Mouse (Mus musculus): ENCODE measurements around the gene Gm13101.
"Not testable (repeated sequence)": the region's sequence is repeated elsewhere in the genome, so short reads cannot be mapped to it uniquely, and the experiment has no call there.

Gene Gm13101

DNA sequence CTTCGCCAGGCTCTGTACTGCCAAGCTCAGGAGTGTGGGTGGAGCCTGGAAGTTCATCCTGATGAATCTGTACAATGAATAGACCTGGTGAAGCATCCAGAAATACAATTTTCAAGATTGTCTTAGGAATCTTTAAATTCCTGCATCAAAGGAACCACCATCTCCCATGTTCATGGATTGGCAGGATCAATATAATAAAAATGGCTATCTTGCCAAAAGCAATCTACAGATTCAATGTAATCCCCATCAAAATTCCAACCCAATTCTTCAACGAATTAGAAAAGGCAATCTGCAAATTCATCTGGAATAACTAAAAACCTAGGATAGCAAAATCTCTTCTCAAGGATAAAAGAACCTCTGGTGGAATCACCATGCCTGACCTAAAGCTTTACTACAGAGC, at the start of gene Gm13101:
Gm13101 (minus strand) TSS at position 101 of the 400 bp plus-strand sequence.
- not testable (repeated sequence) for DNase-seq

DNA sequence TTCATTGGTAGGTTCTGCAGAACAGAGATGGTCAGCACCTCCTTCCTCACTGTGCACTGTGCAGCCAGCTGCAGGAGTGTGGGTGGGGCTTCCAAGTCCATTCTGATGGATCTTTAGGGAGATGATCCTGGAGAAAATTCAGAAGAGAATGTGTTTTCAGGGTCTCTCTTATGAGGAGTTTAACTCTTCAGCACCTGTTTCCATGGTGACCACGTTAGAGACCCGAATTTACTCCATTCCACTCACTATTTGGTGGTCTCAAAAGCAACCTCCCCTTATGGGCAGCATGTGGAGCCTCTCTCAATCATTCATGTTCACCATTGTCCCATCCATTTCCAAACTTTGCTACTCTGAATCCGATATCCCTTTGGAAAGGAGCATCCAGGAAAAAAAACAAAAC, 27.5 kb upstream of the Gm13101 start, which contains the start of gene Pramef17:
Pramef17 (minus strand) TSS at position 101 of the 400 bp plus-strand sequence.
- not testable (repeated sequence) for DNase-seq

DNA sequence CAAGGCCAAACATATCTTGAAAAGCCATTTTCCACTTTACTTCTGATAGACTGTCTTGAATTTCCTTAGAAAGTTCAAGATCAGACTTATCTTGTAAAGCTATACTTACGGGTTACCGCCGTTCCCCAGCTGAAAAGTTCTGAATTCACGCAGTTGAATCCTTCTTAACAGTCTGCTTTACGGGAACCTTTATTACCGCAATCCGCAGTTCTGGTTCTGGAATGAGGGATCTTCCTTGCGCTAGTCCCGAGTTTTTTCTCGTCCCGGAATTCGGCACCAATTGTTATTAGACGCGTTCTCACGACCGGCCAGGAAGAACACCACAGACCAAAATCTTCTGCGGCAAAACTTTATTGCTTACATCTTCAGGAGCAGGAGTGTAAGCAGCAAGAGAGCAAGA, 21.4 kb upstream of the Gm13101 start:
- peak; percentile 45 to 49 for DNase-seq

DNA sequence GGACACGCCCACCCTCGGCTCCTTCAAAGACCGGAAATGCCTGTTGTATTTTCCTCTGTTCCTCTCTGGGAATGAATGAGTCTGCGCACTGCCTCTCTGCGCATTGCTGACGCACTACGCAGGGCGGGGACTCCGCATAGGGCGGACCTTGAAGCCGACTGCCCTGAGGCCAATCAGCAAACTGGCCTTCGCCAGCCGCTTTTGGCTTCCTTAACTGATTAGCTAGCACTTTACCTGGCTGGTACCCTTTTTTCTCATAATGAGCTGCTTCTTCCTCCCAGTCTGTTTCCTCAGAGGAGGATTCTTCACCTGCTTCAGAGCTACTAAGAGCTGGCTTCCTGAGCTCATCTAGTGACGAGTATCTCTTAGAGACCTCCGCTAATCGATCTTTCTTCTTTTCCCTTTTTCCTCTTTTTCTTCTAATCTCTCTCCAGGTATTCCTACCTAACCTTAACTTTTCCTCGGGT, 20.8 kb upstream of the Gm13101 start:
- peak; percentile 47 to 63 for DNase-seq

DNA sequence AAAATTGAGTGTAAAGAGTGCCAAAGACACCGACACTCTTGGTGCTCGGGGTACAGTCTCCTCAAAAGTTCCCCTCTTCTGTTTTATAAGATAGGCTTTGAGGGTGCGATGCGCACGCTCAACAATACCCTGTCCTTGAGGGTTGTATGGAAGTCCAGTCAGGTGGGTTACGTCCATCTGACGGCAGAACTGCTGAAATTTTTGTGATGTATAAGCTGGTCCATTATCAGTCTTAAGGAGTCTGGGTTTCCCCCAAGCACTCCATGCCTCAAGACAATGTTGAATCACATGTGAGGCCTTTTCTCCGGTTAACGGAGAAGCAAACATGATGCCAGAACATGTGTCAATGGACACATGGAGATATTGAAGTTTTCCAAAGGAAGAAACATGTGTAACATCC, 19.0 kb upstream of the Gm13101 start:
- DNase-seq, result peak; percentile 37

DNA sequence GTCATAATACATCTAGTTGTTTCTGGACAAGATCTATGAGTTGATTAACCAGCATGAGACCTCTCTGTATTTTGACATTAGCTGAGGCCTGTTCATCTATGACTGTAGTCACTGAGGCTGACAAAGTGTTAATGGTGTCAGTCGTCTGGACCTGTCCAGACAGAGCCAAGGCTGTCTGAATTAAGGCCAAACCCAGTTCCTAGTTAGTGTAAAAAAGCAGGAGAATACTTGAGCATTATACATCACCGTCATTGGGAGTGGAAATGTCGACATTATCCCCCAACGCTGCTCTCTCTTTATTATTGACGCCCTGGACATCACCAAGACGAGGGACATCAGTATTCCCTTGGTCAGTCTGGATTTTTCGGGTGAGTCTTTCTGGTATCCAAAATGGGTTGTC, 18.4 kb upstream of the Gm13101 start:
- DNase-seq, result peak in 1 of 2 experiments; percentile 13

DNA sequence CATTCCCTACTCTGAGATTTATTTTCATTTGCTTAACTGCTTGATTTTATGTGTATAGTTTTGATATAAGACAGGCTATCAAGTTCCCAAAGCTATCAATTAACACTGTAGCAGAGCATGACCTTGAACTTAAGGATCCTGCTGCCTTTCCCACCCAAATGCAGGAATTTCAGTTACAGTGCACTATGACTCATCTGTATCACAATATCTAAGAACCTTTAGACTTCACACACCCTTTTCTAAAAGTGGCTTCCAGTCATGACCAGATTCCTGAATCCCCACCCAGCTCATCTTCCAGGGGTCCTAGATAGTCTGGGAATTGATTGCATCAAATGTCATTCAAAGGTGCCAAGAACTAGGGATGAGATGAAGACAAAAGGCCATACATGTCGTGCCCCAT, 16.7 kb upstream of the Gm13101 start:
- not testable (repeated sequence) for DNase-seq

DNA sequence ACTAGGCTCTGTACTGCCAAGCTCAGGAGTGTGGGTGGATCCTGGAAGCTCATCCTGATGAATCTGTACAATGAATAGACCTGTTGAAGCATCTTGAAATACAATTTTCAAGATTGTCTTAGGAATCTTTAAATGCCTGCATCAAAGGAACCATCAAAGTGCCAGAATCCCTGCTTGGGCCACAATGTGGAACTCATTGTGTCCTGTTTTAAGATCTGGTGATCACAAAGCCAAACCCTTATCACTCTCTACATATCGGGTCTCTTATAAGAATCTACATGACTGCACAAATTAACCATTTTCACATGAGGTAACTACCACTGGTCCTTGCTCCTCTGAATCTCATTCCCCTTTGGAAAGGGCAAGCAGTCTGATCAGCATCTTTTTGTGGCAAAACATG, 15.8 kb downstream of the Gm13101 start, which contains the start of gene Pramef25:
Pramef25 (minus strand) TSS at position 101 of the 400 bp plus-strand sequence.
- not testable (repeated sequence) for DNase-seq

Measured in kidney, adult 8-10 months (tissue).